Mouse (Mus musculus) stomach, embryonic 16.5 days (tissue): ENCODE results near the gene Th. TPM values are rescaled to one million over a fixed set of nuclear protein-coding genes. Genes with fewer than 3 reads are reported as not detected.
A peak's percentile ranks its signal among the peaks of the same experiment; 100 is the strongest.

Experiments
- ATAC-seq: fragments of 200-750 bp; cut with Nextera tagmentation; 2 replicates; pipeline ENCODE4 v1.8.0; 2017; ENCODE audit warnings: moderate number of reproducible peaks, moderate TSS enrichment; ENCODE audit not compliant: insufficient read depth, low FRiP score
- H3K27ac ChIP-seq: fragments of 300-500 bp; sonication (generic); 2 replicates; pipeline ENCODE4 v1.5.1; 2014; ENCODE audit warnings: low read length
- H3K27me3 ChIP-seq: fragments of 300-500 bp; sonication (generic); 2 replicates; pipeline ENCODE4 v1.6.1; 2014; ENCODE audit warnings: low read length, control low read depth, mixed read lengths; ENCODE audit not compliant: control insufficient read depth, insufficient read depth
- H3K36me3 ChIP-seq: fragments of 300-500 bp; sonication (generic); 2 replicates; pipeline ENCODE4 v1.6.1; 2014; ENCODE audit warnings: low read length; ENCODE audit not compliant: control insufficient read depth, insufficient read depth
- H3K4me1 ChIP-seq: fragments of 300-500 bp; sonication (generic); 2 replicates; pipeline ENCODE4 v1.6.1; 2014; ENCODE audit warnings: low read length, control low read depth, mixed read lengths; ENCODE audit not compliant: control insufficient read depth, insufficient read depth
- H3K4me2 ChIP-seq: fragments of 300-500 bp; sonication (generic); 2 replicates; pipeline ENCODE4 v1.6.1; 2014; ENCODE audit warnings: low read depth, low read length, mixed read lengths
- H3K4me3 ChIP-seq: fragments of 300-500 bp; sonication (generic); replicated peaks from 2 replicates; pipeline ENCODE4 v1.5.1; 2014; ENCODE audit warnings: mild to moderate bottlenecking, low read length
- H3K9ac ChIP-seq: fragments of 300-500 bp; sonication (generic); 2 replicates; pipeline ENCODE4 v1.6.1; 2014; ENCODE audit warnings: low read length
- H3K9me3 ChIP-seq: fragments of 300-500 bp; sonication (generic); replicated peaks from 2 replicates; pipeline ENCODE4 v1.6.1; 2016; ENCODE audit warnings: low read length, control low read depth; ENCODE audit not compliant: control insufficient read depth
- WGBS: fragments of 180-500 bp; shearing (Covaris S2); extraction: QIAGEN DNeasy Blood & Tissue Kit; methylation state at CpG from one replicate; pipeline ENCODE4 v1.1.7; 2014; 5-methylcytosine and 5-hydroxymethylcytosine counted together
- polyA plus RNA-seq: library from polyadenylated mRNA; unstranded; fragments of >200 nt; fragmentation: Nextera tagmentation; extraction: Ambion mirVana; gene quantifications from 2 replicates; pipeline ENCODE4 v1.2.1, GENCODE M21; 2015

Gene Th
- polyA plus RNA-seq, 1 experiment from 2014 or later = 3.0 TPM

DNA sequence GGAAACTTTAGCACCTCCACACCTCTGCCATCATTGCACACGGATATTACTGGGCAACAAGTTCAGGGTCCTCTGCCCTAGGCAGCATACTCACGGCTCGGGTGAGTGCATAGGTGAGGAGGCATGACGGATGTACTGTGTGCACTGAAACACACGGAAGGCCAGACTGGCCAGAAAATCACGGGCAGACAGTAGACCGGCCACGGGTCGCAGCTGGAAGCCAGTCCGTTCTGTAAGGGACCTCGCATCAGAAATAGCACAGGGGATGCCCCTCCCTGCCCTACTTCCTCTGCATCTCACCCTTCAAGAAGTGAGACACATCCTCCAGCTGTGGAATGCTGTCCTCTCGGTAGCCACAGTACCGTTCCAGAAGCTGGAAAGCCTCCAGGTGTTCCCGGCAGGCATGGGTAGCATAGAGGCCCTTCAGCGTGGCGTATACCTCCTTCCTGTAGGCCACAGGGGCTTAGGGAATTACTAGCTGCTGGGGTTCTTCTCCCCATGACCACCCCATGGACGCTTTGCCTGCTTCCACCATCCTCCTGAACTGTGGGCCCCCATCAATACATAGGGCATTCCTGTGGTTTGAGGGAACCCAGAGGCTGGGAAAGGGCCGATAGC is 35.6 kb downstream of the Th start:
- WGBS = 75% methylated on average over 18 of the region's 18 CpGs
- H3K27ac ChIP-seq = no peak overlapping the region
- H3K36me3 ChIP-seq = no peaks in the 10 kb centered on the region
- H3K27me3 ChIP-seq = no peaks in the 10 kb centered on the region
- no peak overlapping the region for H3K4me3 ChIP-seq
- H3K9ac ChIP-seq = no peak overlapping the region
- no peak overlapping the region for H3K4me2 ChIP-seq
- no peak for ATAC-seq
- H3K9me3 ChIP-seq = no peaks in the 10 kb centered on the region
- H3K4me1 ChIP-seq = no peaks in the 10 kb centered on the region

DNA sequence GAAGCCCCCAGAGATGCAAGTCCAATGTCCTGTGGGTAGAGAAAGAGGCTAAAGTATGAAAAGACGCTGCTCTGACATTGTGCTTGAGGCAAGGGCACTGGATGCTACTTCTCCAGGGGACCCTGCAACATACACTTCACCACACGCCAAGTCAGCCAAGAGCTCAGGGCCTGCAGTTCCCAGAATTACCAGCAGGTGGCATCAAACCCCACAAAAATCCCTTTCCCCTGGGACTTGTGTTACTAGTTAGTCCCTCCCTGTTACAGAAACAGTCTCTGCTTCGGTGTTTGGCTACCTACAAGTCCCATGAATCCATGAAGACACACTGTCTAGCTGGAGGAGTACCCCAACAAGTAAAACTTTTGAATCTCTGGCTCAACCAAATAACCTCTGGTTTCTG is 36.3 kb downstream of the Th start:
- Histone ChIP-seq H3K9ac (no peak overlapping the region), H3K9me3 (no peaks in the 10 kb centered on the region), H3K4me2 (no peak overlapping the region), H3K27me3 (no peaks in the 10 kb centered on the region), H3K27ac (no peak overlapping the region), H3K4me3 (no peak overlapping the region), H3K36me3 (no peaks in the 10 kb centered on the region), H3K4me1 (no peaks in the 10 kb centered on the region)
- ATAC-seq = peak; percentile 37; the same call in 1 of the 2 replicates
- WGBS = 3% methylated on average over 3 of the region's 3 CpGs

DNA sequence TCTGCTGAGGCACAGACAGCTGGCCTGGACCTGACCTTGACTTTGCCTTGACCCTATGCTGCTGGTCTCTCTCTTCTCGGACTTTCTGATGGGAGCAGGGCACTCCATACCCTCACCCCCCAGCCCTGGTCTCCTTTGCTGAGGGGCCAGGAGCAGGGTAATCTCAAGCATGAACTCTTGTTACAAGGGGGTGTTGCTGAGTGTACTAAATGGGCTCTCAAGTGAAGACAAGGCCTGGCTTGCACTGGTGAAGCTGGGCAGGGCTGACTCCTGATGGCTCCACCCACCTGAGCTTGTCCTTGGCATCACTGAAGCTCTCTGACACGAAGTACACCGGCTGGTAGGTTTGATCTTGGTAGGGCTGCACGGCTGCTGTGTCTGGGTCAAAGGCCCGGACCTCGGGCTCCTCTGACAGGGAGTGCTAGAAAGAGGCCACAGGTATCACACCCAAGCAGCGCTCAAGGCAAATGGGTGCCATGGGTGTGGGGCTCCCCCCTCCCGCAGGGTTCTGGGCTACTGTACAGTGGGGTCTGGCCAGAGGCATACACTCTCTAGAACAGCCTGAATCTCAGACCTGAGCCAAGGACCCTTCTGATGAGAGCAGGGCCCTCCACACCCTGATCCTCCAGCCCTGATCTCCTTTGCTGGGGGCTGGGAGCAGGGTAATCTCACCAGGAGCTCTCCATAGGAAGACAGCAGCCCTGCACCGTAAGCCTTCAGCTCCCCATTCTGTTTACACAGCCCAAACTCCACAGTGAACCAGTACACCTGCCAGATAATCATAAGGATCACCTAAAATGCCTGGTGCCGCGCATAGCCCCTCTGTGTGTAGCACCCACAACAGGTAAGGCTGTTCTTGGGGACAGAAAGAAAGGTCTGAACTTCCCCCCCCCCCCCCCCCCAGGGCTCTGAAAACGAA is 36.9 kb downstream of the Th start:
- Histone ChIP-seq H3K4me3 (no peak overlapping the region), H3K36me3 (no peaks in the 10 kb centered on the region), H3K27ac (no peak overlapping the region), H3K4me1 (no peaks in the 10 kb centered on the region), H3K4me2 (no peak overlapping the region), H3K9ac (no peak overlapping the region), H3K9me3 (no peaks in the 10 kb centered on the region), H3K27me3 (no peaks in the 10 kb centered on the region)
- ATAC-seq = 0 out of 2 replicates have a peak, but pooled peaks have one; percentile 14
- 52% methylated on average over 12 of the region's 12 CpGs for WGBS

DNA sequence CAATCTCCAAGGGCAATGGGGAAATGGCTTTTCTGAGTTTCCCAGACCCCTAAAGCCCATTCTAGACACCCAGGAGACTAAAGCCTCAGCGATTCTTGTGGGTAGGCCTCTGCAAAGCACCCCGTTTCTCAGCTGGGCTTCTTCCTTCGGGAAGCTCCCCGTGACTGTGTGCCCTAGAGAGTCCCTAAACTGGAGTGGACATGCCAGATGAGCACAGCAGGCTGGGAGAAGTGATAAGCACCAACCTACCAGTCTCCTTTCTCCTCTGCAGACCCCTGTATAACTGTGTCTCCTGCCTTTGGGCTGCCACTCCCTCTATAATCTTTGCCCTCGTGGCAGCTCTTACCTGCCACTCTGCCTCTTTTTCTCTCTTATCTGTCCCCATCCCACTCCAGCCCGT is 37.6 kb downstream of the Th start:
- no peak overlapping the region for H3K9ac ChIP-seq
- H3K27ac ChIP-seq = no peak overlapping the region
- H3K4me1 ChIP-seq = no peaks in the 10 kb centered on the region
- H3K4me3 ChIP-seq = no peak overlapping the region
- ATAC-seq = no peak
- no peak overlapping the region for H3K4me2 ChIP-seq
- no peaks in the 10 kb centered on the region for H3K27me3 ChIP-seq
- H3K36me3 ChIP-seq = no peaks in the 10 kb centered on the region
- H3K9me3 ChIP-seq = no peaks in the 10 kb centered on the region
- WGBS = 78% methylated on average over 6 of the region's 6 CpGs

DNA sequence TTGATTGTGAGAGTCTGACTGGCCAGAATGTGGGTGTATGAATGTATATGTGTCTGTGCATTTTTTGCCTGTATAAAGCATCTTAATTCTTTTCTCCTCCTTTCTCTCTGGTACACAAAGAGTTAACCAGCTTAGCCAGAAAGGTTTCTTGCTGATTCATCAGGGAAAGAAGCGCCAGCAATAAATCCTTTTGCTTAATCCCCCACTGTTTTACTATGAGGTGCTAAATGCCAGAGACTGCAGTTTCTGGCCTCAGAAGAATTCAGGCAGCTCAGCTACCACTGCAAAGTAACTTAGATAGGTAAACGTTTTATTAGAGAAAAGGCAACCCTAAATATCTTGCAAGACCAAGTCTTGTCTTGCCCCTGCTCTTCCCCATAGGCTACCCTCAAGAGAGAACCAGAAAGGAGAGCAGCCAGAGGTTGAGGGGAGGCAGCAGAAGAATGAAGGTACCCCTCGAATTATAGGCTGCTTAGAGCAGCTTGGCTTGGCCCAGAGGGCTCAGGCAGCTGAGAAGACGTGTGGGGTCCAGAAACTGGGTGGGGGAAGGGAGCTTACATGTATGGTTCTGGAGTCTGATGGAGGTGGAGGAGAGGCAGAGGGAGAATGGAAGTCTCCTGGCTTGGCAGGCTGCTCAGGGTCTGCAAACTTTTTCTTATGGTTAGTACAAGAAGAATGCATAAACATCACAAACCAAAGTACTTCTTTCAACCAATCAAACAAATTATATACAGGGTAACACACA is 61.3 kb downstream of the Th start:
- H3K4me1 ChIP-seq = peaks cover 5% of the 10 kb centered on the region; the same call in 1 of the 2 replicates
- peak overlapping the region; percentile 23; the same call in 1 of the 2 replicates for H3K27ac ChIP-seq
- ATAC-seq = no peak
- H3K27me3 ChIP-seq = no peaks in the 10 kb centered on the region
- H3K4me2 ChIP-seq = no peak overlapping the region
- no peak overlapping the region for H3K4me3 ChIP-seq
- no peaks in the 10 kb centered on the region for H3K36me3 ChIP-seq
- no peak overlapping the region for H3K9ac ChIP-seq
- 3% methylated on average over 4 of the region's 4 CpGs for WGBS
- H3K9me3 ChIP-seq = no peaks in the 10 kb centered on the region

DNA sequence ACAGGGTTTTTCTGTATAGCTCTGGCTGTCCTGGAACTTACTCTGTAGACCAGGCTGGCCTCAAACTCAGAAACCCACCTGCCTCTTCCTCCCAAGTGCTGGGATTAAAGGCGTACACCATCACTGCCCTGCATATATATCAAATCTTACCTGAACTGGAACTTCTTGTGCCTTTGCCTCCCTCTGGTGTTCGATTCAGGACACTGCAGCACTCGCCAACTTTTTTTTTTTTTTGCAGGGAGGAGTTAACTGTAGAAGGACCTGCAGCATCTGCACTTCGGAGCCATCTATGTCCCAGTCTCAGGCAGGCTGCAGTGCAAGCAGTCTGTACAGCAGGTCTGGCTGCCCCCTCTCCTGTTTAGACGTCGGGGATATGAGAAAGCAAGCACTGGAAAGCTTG is 80.2 kb downstream of the Th start:
- Histone ChIP-seq H3K27ac (no peak overlapping the region), H3K4me1 (no peaks in the 10 kb centered on the region), H3K4me2 (no peak overlapping the region), H3K9ac (no peak overlapping the region), H3K4me3 (no peak overlapping the region), H3K9me3 (no peaks in the 10 kb centered on the region), H3K36me3 (no peaks in the 10 kb centered on the region), H3K27me3 (no peaks in the 10 kb centered on the region)
- ATAC-seq = no peak
- WGBS = 15% methylated on average over 6 of the region's 6 CpGs

Other genes with a start within 250 kb of the Th start
- 350 and 420 TPM in 2 replicates for gene Ins2, start 187.7 kb downstream of the Th start, polyA plus RNA-seq
- gene Ascl2, start 38.1 kb upstream of the Th start, polyA plus RNA-seq = 6.2 and 6.7 TPM in 2 replicates
- gene Tspan32, start 73.9 kb upstream of the Th start, polyA plus RNA-seq = 4.1 and 6.0 TPM in 2 replicates
- gene Cd81, start 121.6 kb upstream of the Th start, polyA plus RNA-seq = 638 and 686 TPM in 2 replicates
- gene Tssc4, start 138.1 kb upstream of the Th start, polyA plus RNA-seq = 75.8 and 84.7 TPM in 2 replicates
- 18.3 and 18.5 TPM in 2 replicates for gene Trpm5, start 163.5 kb upstream of the Th start, polyA plus RNA-seq
- 10.0 and 10.1 TPM in 2 replicates for gene Kcnq1, start 175.2 kb upstream of the Th start, polyA plus RNA-seq